Mouse (Mus musculus) intestine, embryonic 16.5 days (tissue): ENCODE measurements around the gene H2-M10.2. TPM values are rescaled to one million over a fixed set of nuclear protein-coding genes. Genes with fewer than 3 reads are reported as not detected.
A peak's percentile ranks its signal among the peaks of the same experiment; 100 is the strongest.

Source experiments
- ATAC-seq: fragments of 200-750 bp; cut with Nextera tagmentation; 2 replicates; pipeline ENCODE4 v1.8.0; 2017; ENCODE audit warnings: moderate TSS enrichment, moderate library complexity
- H3K27ac ChIP-seq: fragments of 300-500 bp; sonication (generic); 2 replicates; pipeline ENCODE4 v1.5.1; 2014; ENCODE audit warnings: mild to moderate bottlenecking, low read length
- H3K27me3 ChIP-seq: fragments of 300-500 bp; sonication (generic); replicated peaks from 2 replicates; pipeline ENCODE4 v1.6.1; 2014; ENCODE audit warnings: low read length, control low read depth, mixed read lengths; ENCODE audit not compliant: control insufficient read depth, insufficient read depth
- H3K36me3 ChIP-seq: fragments of 300-500 bp; sonication (generic); 2 replicates; pipeline ENCODE4 v1.6.1; 2014; ENCODE audit warnings: low read length, control low read depth; ENCODE audit not compliant: control insufficient read depth, insufficient read depth
- H3K4me1 ChIP-seq: fragments of 300-500 bp; sonication (generic); 2 replicates; pipeline ENCODE4 v1.6.1; 2014; ENCODE audit warnings: low read length, control low read depth, mixed read lengths; ENCODE audit not compliant: control insufficient read depth, insufficient read depth
- H3K4me2 ChIP-seq: fragments of 300-500 bp; sonication (generic); 2 replicates; pipeline ENCODE4 v1.6.1; 2014; ENCODE audit warnings: low read depth, low read length, control low read depth
- H3K4me3 ChIP-seq: fragments of 300-500 bp; sonication (generic); 2 replicates; pipeline ENCODE4 v1.5.1; 2014; ENCODE audit warnings: mild to moderate bottlenecking, low read length
- H3K9ac ChIP-seq: fragments of 300-500 bp; sonication (generic); 2 replicates; pipeline ENCODE4 v1.6.1; 2014; ENCODE audit warnings: low read depth, low read length
- H3K9me3 ChIP-seq: fragments of 300-500 bp; sonication (generic); 2 replicates; pipeline ENCODE4 v1.6.1; 2016; ENCODE audit warnings: low read length, control low read depth; ENCODE audit not compliant: control insufficient read depth
- WGBS: fragments of 180-500 bp; shearing (Covaris S2); extraction: QIAGEN DNeasy Blood & Tissue Kit; methylation state at CpG from one replicate; pipeline ENCODE4 v1.1.7; 2014; 5-methylcytosine and 5-hydroxymethylcytosine counted together
- polyA plus RNA-seq: library from polyadenylated mRNA; unstranded; fragments of >200 nt; fragmentation: Nextera tagmentation; extraction: Ambion mirVana; gene quantifications from 2 replicates; pipeline ENCODE4 v1.2.1, GENCODE M21; 2015

Gene H2-M10.2
- polyA plus RNA-seq, 1 experiment from 2014 or later: not detected

- Histone ChIP-seq H3K4me2 (no peak overlapping the region), H3K27me3 (no peaks in the 10 kb centered on the region), H3K9me3 (no peaks in the 10 kb centered on the region), H3K36me3 (peaks cover 5% of the 10 kb centered on the region; the same call in 1 of the 2 replicates), H3K9ac (no peak overlapping the region), H3K4me1 (peaks cover 22% of the 10 kb centered on the region), H3K27ac (no peak overlapping the region), H3K4me3 (no peak overlapping the region)
- no peak for ATAC-seq
- 81% methylated on average over 4 of the region's 4 CpGs for WGBS
These were observed 12.5 kb downstream of the H2-M10.2 start for GRCm38 (mm10) chr17:36273796-36274195.

- peaks cover 5% of the 10 kb centered on the region; the same call in 1 of the 2 replicates for H3K36me3 ChIP-seq
- ATAC-seq: no peak
- peak overlapping the region; percentile 77 for H3K4me2 ChIP-seq
- peaks cover 22% of the 10 kb centered on the region for H3K4me1 ChIP-seq
- H3K9ac ChIP-seq: peak overlapping the region; percentile 99; the same call in 1 of the 2 replicates
- no peaks in the 10 kb centered on the region for H3K27me3 ChIP-seq
- H3K9me3 ChIP-seq: no peaks in the 10 kb centered on the region
- no peak overlapping the region for H3K27ac ChIP-seq
- peak overlapping the region; percentile 96 for H3K4me3 ChIP-seq
- 81% methylated on average over 9 of the region's 9 CpGs for WGBS
These were observed 13.5 kb downstream of the H2-M10.2 start for GRCm38 (mm10) chr17:36272643-36273366.

GRCm38 (mm10) chr17:36271586-36272256, 14.6 kb downstream of the H2-M10.2 start, which contains the start of gene Trim39:
TSS of gene Trim39 (minus strand) at chr17:36272247.
- ATAC-seq: peak; percentile 89
- H3K9ac ChIP-seq: peak within 1 kb of the TSS; percentile 99
- peak within 1 kb of the TSS; percentile 77 for H3K4me2 ChIP-seq
- H3K36me3 ChIP-seq: peaks cover 11% of the 10 kb centered on the region; the same call in 1 of the 2 replicates
- H3K27me3 ChIP-seq: no peaks in the 10 kb centered on the region
- peaks cover 22% of the 10 kb centered on the region for H3K4me1 ChIP-seq
- peak within 1 kb of the TSS; percentile 96 for H3K4me3 ChIP-seq
- 1% methylated on average over 43 of the region's 43 CpGs for WGBS
- peak within 1 kb of the TSS; percentile 92 for H3K27ac ChIP-seq
- no peaks in the 10 kb centered on the region for H3K9me3 ChIP-seq

- Histone ChIP-seq H3K4me1 (peaks cover 22% of the 10 kb centered on the region), H3K36me3 (0 out of 2 replicates have a peak, but pooled peaks cover 7% of the 10 kb centered on the region), H3K4me3 (peak overlapping the region; percentile 96), H3K27me3 (no peaks in the 10 kb centered on the region), H3K4me2 (peak overlapping the region; percentile 74), H3K9ac (peak overlapping the region; percentile 99), H3K9me3 (no peaks in the 10 kb centered on the region), H3K27ac (peak overlapping the region; percentile 92)
- peak; percentile 95 for ATAC-seq
- WGBS: 0% methylated on average over 78 of the region's 84 CpGs
These were observed 15.2 kb downstream of the H2-M10.2 start for GRCm38 (mm10) chr17:36270956-36271585.

- Histone ChIP-seq H3K27me3 (no peaks in the 10 kb centered on the region), H3K36me3 (peaks cover 6% of the 10 kb centered on the region; the same call in 1 of the 2 replicates), H3K4me2 (no peak overlapping the region), H3K4me3 (no peak overlapping the region), H3K27ac (no peak overlapping the region), H3K4me1 (peaks cover 6% of the 10 kb centered on the region), H3K9me3 (no peaks in the 10 kb centered on the region), H3K9ac (no peak overlapping the region)
- ATAC-seq: no peak
- WGBS: 82% methylated on average over 5 of the region's 5 CpGs
These were observed 20.5 kb downstream of the H2-M10.2 start for GRCm38 (mm10) chr17:36265834-36266233.

- WGBS: 89% methylated on average over 3 of the region's 3 CpGs
- H3K9me3 ChIP-seq: no peaks in the 10 kb centered on the region
- H3K27me3 ChIP-seq: no peaks in the 10 kb centered on the region
- no peak overlapping the region for H3K27ac ChIP-seq
- H3K36me3 ChIP-seq: peaks cover 6% of the 10 kb centered on the region; the same call in 1 of the 2 replicates
- H3K9ac ChIP-seq: no peak overlapping the region
- no peak overlapping the region for H3K4me2 ChIP-seq
- H3K4me3 ChIP-seq: no peak overlapping the region
- ATAC-seq: no peak
- no peaks in the 10 kb centered on the region for H3K4me1 ChIP-seq
These were observed 21.9 kb downstream of the H2-M10.2 start for GRCm38 (mm10) chr17:36264273-36264925.

GRCm38 (mm10) chr17:36261511-36262166, 24.7 kb downstream of the H2-M10.2 start:
- no peak for ATAC-seq

GRCm38 (mm10) chr17:36257969-36258368, 28.3 kb downstream of the H2-M10.2 start, which contains the start of gene Rpp21:
TSS of gene Rpp21 (minus strand) at chr17:36258069.
- no peaks in the 10 kb centered on the region for H3K27me3 ChIP-seq
- no peak for ATAC-seq
- 44% methylated on average over 6 of the region's 6 CpGs for WGBS
- H3K9me3 ChIP-seq: no peaks in the 10 kb centered on the region
- peaks cover 9% of the 10 kb centered on the region; the same call in 1 of the 2 replicates for H3K4me1 ChIP-seq
- peak within 1 kb of the TSS; percentile 77 for H3K27ac ChIP-seq
- peak within 1 kb of the TSS; percentile 89 for H3K9ac ChIP-seq
- H3K36me3 ChIP-seq: no peaks in the 10 kb centered on the region; the same call in 1 of the 2 replicates
- peak within 1 kb of the TSS; percentile 85 for H3K4me3 ChIP-seq
- H3K4me2 ChIP-seq: peak within 1 kb of the TSS; percentile 58

More at GRCm38 (mm10) chr17:36261511-36262166, 24.7 kb downstream of the H2-M10.2 start:
- Histone ChIP-seq H3K36me3 (no peaks in the 10 kb centered on the region; the same call in 1 of the 2 replicates), H3K9ac (no peak overlapping the region), H3K4me2 (no peak overlapping the region), H3K27me3 (no peaks in the 10 kb centered on the region), H3K4me3 (no peak overlapping the region), H3K9me3 (no peaks in the 10 kb centered on the region), H3K27ac (no peak overlapping the region), H3K4me1 (peaks cover 8% of the 10 kb centered on the region; the same call in 1 of the 2 replicates)
- WGBS: 91% methylated on average over 9 of the region's 9 CpGs
